Mouse (Mus musculus) kidney, postnatal 14 days (tissue): ENCODE data around the gene Csmd2.

ENCODE experiments used
- DNase-seq: peaks from one replicate; pipeline ENCODE4 v3.0.0; 2022; ENCODE audit warnings: mixed read lengths

Csmd2 gene

DNA sequence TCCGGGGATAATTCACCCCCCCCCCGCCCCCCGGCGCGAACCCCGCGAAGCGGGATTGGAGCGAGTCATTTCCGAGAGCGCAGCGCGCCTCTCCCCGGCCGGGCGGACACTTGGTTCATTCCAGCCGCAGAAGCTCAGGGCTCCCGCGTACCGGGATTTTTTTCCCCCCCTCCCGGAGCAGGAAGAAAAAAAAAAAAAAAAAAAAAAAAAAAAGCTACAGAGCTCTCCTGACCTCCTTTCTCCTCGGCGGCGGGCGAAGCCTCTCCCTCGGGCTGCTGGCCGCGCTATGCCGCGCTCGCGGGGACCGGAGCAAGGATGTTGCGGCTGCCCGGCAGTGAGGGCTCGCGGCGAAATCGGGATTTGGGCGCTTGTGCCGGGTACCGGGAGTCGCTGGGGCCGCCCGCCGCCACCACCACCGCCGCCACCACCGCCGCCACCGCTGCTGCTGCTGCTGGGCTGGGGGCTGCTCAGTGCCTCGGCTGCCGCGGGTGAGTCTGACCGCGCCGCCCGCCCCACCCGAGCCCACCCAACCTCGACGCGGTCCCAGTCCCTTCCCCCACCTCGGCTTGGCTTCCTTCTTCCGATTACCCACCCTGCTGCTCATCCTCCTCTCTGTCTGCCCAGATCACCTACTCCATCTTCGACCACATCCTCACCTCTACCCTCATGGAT, at the start of gene Csmd2:
Gene Csmd2 (plus strand): TSS at position 74 of the 672 bp plus-strand sequence.
- DNase-seq, result no peak

DNA sequence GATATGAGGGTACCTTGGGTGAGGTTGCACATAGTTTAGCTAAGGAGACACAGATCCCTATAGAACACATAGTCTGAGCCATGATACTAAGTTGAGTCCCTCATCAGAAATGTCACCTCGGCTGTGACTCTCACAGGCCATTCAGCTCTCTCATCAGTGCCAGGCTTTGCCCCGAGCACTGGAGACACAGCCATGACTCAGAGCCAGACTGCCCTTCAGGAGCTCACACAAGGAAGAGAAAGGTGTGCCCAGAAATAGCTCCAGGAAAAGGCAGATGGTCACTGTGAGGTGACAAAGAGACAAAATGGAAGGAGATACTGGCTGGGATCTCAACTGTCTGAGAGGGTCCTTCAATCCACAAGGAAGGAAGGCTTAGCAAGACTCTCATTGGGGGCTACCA, 40.0 kb upstream of the Csmd2 start:
- DNase-seq, result no peak

DNA sequence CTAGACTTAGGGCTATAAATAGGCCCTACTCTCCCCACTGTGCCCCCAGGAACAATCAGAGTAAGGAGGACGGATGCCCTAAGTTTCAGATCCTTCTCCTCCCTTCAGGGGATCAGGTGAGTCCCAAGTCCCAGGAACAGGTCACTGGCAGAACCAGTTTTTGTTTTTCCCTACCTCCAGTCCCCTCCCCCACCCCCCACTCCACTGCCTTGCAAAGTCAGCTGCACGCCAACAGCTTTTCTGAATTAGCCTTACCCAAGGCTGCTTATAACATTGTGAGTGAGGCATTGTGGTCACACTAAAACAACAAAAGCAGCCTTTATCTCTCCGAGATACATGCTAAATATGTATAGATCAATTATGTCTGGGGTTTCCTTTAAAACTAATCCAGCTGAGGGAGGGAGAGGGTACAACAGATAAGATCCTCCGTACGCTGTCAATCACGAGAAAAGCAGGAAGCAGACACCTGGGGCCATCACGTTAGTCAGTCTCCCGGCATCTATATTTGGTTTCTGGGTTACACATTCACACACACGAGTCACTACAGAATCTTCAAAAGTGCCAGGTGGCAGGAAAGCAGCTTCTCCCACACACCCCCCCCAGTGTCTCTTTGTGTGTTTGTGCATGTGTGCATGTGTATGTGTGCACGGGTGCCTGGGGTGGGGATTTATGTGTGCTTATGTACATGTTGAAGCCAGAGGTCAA, 34.5 kb upstream of the Csmd2 start:
- DNase-seq, result no peak

DNA sequence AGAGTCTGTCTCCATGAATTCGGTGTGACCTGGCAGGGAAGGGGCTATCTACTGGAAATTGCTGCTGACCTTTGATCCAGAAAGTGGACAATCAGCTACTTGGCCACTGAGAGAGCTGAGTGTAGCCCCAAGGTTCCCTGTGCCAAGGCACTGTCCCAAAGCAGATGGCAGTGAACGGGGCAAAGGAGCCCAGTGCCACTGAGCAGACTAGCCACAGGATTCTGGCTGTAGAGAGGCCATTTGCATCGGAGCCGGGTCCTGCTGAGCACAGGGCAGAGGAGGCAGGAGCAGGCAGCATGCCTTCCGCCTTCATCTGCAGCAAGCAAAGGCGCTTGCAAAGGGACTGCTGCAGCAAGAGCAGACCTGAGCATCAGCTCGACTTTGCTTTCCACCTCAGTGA, 18.6 kb upstream of the Csmd2 start:
- DNase-seq, result no peak

DNA sequence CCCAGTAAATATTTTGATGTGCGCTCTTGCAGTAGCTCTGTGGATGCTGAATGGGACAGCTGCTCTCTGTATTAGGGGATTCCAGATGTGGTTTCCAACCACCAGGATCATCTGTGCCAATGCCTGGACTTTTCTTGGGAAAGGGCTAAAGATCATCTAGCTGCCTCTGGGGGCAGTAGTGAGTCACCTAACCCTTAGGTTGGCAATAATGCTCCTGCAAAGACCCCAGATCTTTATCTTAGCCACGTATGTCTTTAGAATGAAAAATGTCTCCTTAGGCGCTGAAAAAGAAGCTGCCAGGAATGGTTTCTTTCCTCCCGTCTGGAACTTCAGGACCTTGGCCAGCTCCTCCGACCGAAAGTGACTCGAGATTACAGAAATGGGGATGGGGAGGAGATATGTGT, 17.6 kb upstream of the Csmd2 start:
- peak; percentile 27 for DNase-seq

DNA sequence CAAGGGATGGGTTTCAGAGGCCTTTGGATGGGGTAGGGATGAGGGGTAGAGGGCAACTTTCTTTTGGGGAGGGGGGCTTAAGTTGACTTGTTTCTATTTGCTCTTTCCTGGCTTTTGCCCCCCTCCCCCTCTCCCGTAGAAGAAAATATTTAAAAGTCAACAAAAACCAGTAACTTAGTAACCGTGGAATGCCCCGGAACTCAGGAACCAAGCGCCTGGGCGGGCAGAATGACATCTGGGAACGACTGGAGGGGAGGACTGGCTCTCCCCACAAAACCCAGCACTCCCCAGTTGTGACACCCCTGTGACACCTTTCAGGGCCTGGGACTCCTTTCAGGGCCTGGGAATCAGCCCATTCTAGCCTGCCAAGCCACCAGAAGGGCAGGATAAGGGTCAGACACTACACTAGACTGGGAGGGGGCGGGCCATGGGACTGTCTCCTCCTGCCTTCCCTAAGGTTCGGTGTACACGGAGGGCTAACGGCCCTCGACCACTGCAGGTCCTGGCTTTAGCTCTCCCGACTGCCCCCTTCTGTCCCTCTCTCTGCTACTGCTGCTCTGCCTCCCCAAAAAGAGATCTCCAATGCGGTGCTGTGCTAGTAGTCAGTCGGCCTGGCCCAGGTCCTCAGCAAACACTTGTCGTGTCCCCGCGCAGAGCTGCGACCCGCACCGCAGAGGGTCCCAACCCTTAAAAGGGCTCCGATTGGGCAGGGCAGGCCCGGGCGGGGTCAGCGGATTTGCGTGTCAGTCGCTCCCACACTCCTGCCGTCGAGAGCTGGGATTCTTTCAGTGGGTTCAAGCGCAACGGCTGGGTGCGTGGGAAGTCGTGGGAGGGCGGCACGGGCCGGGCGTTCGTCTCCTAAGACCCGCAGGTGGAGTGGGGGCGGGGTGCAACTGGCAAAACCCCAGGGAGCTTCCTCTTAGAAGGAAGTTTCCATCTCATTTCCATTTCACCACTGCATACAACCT, 16.5 kb upstream of the Csmd2 start, which contains the start of gene CK137956:
Gene CK137956 (minus strand): TSS at position 51 of the 968 bp plus-strand sequence.
- no peak for DNase-seq

DNA sequence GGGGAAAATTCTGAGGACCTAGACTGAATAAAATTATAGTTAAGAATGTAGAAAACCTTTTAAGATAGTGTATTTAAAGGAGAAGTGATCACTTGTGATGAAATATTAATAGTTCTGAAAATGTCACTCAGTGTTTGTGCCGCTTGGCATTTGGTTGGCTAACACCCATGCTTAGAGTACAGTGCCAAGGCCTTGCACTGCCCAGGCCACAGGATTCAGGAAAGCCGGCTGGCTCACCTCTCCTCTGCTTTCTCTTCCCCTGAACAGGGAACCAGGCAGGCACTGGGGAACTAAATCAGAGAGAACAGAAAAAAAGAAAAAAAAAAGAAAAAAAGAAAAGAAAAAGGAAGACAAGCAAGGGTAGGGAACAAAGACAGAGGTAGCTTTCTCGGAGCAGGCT, 14.7 kb upstream of the Csmd2 start:
- DNase-seq, result no peak

DNA sequence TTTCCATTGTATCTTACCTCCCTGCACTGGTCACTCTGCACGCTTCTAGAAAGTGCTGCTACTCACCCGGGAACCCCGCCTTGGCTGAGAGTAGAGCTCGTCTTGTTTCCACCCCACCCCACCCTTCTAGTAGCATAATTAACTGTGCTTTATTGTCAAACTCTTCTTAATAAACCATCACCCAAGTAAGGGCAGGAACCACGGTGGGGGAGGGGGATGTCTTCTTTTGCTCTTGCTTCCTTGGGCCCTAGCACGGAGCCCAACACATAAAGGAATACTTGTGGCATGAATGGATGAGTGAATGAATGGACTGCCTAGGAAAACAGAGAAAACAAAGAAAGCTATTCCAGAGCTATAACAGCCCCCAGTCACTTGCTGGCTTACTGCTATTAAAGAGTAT, 6.5 kb upstream of the Csmd2 start:
- DNase-seq, result no peak

DNA sequence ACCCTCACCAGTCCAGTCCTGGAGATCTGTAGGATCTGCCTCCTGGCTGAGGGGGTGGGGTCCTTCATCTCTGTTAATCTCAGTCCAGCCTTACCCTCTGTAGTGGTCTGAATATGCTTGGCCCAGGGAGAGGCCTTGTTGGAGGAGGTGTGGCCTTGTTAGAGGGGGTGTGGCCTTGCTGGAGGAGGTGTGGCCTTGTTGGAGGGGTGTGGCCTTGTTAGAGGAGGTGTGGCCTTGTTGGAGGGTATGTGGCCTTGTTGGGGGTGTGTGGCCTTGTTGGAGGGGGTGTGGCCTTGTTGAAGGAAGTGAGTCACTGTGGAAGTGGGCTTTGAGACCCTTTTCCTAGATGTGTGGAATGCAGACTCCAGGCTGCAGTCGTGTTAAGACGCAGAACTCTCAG, 3.2 kb upstream of the Csmd2 start:
- no peak for DNase-seq

DNA sequence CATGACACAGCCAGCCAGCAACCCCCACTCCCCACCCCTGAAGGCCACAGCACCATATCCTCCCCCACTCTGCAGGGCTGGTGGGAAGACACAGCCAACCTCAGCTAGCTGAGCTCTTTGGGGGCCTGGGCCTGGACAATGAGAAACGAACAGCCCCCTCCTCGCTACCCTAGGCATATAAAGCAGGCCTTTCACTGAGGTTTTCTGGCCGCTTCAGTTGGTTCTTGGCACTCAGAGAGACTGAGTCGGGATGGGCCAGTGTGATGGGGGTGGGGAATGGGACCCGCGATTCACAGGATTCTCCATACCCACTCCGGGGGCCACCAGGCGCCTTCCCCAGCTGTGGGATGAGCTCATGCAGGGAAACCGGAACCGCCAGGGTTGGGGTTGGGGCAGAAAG, 1.8 kb upstream of the Csmd2 start:
- DNase-seq, result no peak

DNA sequence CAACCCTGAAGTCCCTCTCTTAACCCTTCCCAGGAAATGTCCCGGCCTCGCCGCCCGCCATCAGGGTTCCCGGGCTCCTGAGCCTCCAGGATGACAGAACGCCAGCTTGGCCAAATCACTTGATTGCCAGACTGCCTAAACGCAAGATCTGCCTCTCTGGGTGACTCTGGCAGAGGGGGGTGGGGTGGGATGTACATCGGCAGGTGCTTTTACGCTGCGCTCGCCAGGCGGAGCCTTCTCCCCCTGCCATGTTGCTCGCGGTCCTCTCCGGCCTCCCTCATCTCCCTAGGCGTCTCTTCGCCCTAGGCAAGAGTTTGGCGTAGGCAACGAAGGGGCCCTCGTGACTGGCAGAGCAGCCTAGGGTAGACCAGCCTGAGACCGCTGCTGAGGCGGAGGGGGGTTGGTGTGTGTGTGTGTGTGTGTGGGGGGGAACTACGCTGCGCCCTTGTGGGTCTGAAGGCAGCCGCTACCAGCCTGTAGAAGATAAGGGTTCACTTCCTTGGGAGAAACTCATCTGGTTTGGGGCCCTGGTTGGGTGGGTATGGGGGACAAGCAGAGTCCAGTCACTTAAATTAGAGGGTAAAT, 1.1 kb upstream of the Csmd2 start:
- no peak for DNase-seq

DNA sequence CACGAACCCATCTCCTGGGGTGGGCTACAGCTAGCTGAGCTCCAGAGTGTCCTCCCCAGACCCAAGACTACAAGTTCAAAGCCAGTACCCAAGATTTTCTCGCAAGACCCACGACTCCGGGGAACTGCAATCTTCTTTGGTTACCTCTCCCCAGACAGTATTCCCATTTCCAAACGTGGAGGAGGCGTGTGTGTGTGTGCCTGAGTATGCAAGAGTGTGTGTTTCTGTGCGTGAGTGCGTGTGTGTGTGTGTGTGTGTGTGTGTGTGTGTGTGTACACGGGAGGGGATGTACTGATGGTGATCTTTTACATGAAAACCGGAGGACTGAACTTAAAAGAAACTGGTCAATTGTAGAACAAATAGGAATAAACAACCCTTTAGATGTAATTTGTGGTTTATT, 387 bp upstream of the Csmd2 start:
- DNase-seq, result no peak

DNA sequence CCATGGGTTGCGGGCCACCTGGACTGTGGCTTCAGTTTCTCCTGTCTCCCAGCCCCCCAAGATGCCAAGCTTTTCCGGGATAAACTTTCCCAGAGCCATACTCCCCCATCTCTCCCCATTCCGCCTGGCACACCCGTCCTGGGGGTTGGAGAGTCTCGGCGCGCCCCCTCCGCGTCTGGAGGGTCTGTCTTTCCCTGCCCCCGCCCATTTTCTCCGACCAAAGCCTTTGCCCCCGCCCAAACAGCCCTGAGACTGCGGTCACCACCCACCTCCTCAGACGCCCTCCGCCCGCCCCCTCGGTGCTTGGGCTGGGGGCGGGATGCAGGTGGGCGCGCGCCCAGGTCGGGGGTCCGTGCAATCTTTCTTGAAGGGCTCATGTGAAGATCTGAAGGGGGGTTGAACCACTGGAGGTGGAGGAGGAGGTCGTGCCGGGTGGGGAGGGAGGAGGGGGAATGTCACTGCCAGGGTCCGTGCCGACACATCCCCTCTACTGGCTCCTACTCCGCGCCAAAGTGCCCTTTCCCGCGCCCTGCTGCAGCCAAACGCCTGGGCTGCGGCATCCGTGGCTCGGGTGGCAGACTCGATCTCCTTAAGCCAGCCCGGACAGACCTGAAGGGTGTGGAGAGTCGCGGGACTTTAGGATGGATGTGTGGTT, 996 bp downstream of the Csmd2 start:
- DNase-seq, result no peak

DNA sequence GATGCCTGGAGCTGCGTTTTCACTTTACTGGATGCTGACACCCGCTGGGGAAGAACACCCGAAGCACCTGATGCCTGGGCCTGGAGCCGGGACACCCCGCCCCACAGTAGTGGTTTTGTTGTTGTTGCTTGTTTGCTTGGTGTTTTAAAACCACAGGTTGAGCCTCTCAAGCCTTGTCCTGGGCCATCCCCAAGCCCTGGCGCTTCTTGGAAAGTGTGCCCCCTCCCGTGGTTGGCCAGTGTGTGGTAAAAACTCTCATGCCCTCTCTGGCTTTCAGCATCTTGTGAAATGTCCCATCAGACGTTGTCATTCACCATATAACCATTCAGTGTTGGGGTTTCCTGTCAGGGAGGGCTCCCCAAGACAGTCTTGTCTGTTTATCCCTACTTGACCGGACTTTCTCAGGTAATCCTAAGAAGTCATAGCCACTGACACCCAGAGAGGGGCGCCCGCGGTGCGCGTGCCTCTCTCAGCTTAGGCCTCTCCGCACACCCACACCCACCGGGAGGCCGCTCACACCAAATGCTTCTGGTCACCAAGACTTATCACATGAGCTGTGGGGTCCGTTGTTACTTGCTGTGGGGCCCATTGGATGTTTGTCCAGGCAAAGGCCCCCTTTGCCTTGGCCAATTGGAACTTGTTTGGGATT, 1.8 kb downstream of the Csmd2 start:
- DNase-seq, result no peak

DNA sequence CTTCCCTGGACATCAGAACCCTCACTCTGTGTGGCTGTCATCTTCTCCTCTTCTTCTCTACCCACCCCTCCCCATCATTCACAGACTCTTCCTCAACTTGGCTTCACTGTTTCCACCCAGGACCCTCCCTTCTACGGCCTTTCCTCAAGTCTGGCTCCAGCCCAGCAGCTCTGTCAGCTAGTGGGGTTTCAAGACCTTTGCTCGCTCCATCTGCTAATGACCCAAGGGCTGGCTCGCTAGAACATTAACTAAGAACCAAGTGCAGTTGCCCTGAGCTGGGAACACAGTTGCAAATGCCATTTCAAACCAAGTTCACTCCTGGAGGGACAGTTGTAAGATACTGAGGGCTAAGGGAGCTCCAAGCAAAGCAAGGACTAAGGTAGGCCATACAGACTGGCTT, 11.6 kb downstream of the Csmd2 start:
- DNase-seq, result peak; percentile 16

DNA sequence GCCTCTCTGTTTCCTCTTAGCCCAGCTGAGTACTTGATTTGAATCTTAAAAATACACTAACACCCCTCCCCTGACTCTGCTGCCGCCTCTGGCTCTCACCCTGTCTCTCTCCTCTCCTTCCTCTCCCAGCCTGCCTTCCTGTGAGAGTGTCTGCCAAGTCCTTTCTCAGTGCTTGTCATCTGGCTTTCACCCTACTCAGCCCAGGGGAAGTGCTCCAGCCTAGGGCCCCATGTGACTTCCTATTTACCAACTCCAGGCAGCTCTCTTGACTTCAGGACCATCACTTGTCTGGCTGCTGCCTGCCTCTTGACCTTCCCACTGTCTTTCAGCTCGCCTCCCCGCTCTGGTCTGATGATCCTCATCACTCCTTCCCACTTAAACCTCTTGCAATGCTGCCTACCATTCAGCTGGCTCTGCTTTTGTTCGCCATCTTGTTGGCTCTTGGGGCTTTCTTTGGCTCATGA, 15.0 kb downstream of the Csmd2 start:
- no peak for DNase-seq

DNA sequence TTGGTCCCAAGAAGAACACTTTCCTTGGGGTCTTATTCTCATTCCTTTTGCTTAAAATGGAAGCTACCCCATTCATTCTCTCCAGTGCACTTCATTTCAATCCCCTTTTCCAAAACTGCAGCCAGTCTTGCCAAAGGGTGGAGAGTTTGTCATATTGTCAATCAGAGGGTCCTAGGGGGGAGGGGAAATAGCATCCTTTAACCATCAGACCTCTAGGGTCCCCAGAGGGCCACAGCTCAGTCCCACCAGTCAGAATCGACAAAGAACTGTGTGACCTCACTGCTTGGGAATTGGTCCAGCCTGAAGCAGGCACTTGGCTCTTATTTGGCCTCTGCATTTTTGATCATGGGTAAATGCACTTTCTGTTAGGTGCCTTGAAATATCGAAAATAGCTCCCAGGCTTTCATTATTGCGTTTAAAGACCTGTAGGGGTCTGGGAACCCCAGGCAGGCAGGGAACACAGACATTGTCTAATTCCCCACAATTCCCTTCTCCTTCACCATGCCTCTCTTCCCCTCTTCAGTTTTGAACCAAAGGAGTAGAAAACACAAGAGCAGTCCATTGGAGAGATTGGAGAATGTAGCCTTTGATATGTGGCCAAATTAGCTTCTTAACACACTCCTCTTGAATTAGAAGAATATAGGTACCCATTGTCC, 17.3 kb downstream of the Csmd2 start:
- DNase-seq, result no peak

DNA sequence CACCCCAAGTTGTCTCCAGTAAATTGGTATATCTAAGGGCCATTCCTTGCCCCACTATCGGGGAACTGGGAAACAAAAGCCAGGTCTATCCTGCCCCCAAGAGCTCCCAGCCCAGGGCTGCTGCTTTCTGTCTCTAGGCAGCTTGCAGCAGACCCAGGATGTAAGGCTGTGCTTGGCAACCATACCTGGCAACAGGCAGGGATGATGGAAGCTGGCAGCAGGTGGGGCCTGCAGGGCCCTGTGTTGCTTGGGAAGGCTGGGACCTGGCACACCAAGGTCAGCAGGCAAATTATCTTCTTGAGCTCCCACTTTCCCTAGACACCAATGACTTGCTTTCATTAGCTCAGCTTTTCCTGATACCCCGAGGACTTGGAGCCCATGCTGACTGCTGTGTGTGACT, 31.8 kb downstream of the Csmd2 start:
- DNase-seq, result no peak

DNA sequence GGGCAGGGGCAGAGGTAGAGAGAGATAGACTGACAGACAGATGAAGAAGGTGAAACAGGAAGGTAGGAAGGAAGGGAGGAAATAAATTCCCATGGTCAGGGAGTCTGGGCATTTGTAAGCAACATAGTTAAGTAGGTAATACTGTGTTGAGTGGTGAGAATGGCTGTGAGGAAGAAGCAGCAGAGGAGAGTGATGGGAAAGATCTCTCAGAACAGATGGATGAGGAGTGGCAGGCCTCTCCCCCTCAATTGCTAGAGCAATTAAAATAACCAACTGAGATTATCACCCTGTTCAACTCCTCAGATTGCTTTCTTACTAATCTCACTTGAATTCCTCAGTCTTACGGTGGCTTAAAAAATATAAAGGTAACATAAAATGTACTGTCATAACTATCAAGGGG, 40.6 kb downstream of the Csmd2 start:
- no peak for DNase-seq

DNA sequence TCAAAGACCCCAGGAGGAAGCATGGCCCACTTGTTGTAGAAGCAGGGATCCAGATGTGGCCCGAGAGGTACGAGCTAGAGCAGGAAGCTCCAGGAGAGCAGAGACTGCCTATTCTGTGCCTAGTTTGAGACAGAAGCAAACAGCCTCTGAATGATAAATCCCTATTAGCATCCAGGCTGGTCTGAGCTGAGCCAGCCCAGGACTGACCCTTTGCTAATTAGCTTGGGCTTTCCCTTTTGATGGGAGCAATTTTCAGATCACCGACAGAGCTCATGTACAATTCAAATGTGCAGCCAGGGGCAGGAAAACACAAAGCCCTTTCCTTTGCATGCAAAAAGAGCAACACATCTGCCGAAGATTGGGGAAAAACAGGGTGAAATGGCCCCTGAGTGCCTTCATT, 54.2 kb downstream of the Csmd2 start:
- DNase-seq, result no peak

DNA sequence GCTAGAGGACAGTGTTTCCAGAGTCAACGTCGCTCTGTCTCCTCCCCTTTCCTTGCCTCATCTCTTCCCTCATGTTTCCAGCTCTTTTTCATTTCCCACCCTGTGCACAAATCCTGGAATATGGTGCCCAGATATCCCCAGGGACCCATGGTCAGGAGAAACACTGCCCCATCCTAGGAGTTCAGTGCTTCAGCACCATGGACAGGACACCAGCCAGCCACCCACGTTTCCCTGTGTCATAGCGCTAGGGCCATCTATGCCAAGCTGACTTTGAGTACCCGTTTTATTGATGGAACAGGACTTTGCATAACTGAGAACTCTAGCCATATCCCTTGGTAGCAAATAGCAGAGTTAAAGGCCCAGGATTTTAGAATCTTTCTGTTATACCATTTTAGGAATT, 55.0 kb downstream of the Csmd2 start:
- DNase-seq, result peak; percentile 17
